Mouse (Mus musculus) olfactory bulb, adult 2 months (tissue): ENCODE results near the gene Emg1. TPM values are rescaled to one million over a fixed set of nuclear protein-coding genes. Genes with fewer than 3 reads are reported as not detected.

Experiments
- H3K27ac ChIP-seq: fragments of 200-500 bp; 2 replicates; pipeline ENCODE4 v1.5.1; 2012; ENCODE audit warnings: low read depth, low read length; ENCODE audit not compliant: insufficient read depth
- H3K4me1 ChIP-seq: fragments of 200-500 bp; 2 replicates; pipeline ENCODE4 v1.6.1; 2012; ENCODE audit warnings: low read length; ENCODE audit not compliant: control insufficient read depth, insufficient read depth
- H3K4me3 ChIP-seq: fragments of 200-500 bp; 2 replicates; pipeline ENCODE4 v1.5.1; 2012; ENCODE audit warnings: mild to moderate bottlenecking, low read depth, low read length, moderate library complexity; ENCODE audit not compliant: insufficient read depth
- CTCF ChIP-seq: fragments of 200-500 bp; IDR thresholded peaks from 2 replicates; pipeline ENCODE4 v1.5.1; 2012; ENCODE audit warnings: low read depth, mild to moderate bottlenecking, low read length, moderate library complexity; ENCODE audit not compliant: insufficient read depth
- POLR2A ChIP-seq: fragments of 200-500 bp; IDR thresholded peaks from 2 replicates; pipeline ENCODE4 v1.6.1; 2012; ENCODE audit warnings: mild to moderate bottlenecking, low read depth, low read length, moderate library complexity; ENCODE audit not compliant: insufficient read depth
- WGBS: fragments of 180-500 bp; shearing (Covaris S2); methylation state at CpG from one replicate; pipeline ENCODE4 v1.1.7; 2018; 5-methylcytosine and 5-hydroxymethylcytosine counted together
- polyA plus RNA-seq: library from polyadenylated mRNA; stranded (reverse); fragments of >200 nt; gene quantifications from 2 replicates; pipeline ENCODE4 v1.2.4, GENCODE M21; 2012; ENCODE audit warnings: low replicate concordance; ENCODE audit not compliant: missing spikeins, insufficient read depth, insufficient read length

Emg1 gene
- polyA plus RNA-seq, 1 experiment = not detected

DNA sequence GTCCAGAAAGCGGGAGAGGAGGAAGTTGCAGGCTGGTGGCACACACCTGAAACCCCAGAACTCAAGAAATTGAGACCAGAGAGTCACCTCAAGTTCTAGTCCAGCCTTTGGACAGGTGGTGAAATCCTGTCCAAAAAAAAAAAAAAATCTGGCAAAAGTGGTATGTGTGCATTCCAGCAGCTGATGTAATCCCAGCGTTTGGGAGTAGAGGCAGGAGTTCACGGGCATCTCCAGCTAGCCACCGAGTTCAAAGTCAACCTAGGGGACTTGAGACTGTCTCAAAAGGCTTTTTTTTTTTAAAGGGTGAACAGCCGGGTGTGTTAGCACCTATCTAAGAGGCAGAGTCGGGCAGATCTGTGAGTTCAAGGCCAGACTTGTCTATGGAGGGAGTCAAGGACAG, 35.8 kb downstream of the Emg1 start:
- WGBS = 88% methylated on average over 6 of the region's 6 CpGs
- H3K4me3 ChIP-seq = no peak overlapping the region
- no peak overlapping the region for H3K27ac ChIP-seq
- TF ChIP-seq POLR2A (no peak), CTCF (no peak)
- peaks cover 2% of the 10 kb centered on the region; the same call in 1 of the 2 replicates for H3K4me1 ChIP-seq

DNA sequence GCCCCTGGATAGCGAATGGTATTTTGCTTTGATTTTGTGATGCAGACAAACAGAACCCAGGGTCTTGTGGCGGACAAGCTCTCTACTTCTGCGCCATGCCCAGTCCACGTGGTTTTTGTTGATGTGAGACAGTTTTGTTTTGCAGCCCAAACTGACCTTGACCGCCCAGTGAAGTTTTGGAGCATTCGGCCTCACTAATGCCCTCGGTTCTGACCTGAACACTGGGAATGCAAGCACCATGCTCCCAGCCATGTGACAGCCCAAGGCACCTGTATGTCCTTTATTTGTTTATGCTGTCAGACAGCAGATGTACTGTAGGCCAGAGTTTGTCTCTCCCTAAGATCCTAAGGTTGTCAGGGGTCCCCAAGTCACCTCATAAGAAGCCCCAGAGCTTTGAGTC, 37.4 kb downstream of the Emg1 start:
- Histone ChIP-seq H3K4me3 (no peak overlapping the region), H3K4me1 (peaks cover 2% of the 10 kb centered on the region; the same call in 1 of the 2 replicates), H3K27ac (no peak overlapping the region)
- TF ChIP-seq CTCF (no peak), POLR2A (no peak)
- WGBS = 97% methylated on average over 7 of the region's 7 CpGs

DNA sequence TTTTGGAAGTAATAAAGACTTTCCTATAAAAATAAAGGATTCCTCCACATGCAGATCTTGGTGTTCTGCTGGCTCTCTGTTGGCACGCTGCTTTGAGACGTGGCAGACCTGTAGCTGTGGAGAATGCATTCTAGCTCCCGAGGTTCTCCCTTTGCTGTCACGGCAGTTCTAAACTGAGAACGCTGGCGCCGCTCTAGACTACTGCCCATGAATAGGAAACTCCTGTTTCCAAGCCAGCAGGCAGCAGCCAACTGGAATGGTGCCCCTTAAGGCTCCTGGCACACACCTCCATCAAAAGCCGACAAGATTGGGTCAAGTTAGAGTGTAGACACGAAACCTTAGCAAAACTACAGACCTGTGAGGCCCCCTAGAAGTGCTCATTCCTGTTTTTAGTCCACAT, 38.4 kb downstream of the Emg1 start:
- Histone ChIP-seq H3K4me1 (peaks cover 2% of the 10 kb centered on the region; the same call in 1 of the 2 replicates), H3K4me3 (no peak overlapping the region), H3K27ac (no peak overlapping the region)
- WGBS = 53% methylated on average over 9 of the region's 9 CpGs
- no peak for TF ChIP-seq CTCF
- TF ChIP-seq POLR2A = no peak

DNA sequence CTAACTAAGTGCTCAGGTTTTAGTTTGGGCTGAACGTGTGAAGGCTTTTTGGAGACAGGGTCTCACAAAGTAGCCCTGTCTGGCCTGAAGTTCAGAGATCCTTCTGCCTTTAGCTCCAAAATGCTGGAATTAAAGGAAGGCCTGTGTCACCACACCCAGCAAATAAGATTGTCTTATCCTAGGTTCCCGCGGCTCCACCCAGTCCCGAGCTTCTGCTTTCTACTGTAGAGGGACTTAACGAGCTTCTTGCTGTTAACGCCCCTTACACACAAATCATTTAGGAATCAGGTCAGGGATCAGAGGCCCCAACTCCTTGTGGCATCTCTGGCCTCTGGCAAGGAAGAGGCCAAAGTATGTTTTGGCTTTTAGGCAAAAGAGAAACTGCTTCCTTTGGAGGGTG, 39.9 kb downstream of the Emg1 start:
- Histone ChIP-seq H3K4me3 (no peak overlapping the region), H3K27ac (no peak overlapping the region), H3K4me1 (peaks cover 2% of the 10 kb centered on the region)
- TF ChIP-seq CTCF = no peak
- no peak for TF ChIP-seq POLR2A
- WGBS = 69% methylated on average over 6 of the region's 6 CpGs

DNA sequence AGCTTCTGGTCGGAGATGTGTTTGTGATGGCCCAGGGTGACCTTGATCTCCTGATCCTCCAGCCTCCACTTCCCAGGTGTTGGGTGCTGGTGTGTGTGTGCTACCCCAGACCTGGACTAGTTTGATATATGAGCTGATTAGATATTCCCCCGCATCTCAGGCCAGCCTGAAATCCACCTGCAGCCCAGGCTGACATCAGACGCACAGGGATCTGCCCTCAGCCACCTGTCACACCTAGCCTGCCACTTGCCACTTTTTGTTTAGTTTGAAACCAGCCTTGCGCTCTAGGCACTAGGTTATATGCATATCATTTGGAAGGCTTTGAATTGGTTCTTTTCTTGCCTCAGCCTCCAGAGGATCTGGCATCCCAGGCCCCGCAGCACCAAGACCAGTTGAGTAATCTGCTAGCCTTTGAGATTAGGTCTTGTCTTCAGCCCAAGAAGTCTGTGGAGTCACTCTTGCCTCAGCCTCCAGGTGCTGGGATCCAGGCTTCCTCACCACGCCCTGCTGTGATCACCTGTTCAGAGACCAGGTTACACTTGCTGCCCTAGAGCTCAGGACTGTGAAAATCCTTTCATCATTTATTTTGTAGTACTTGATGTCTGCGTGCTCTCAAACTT, 41.6 kb downstream of the Emg1 start:
- WGBS = 90% methylated on average over 7 of the region's 7 CpGs
- Histone ChIP-seq H3K4me1 (peaks cover 2% of the 10 kb centered on the region), H3K4me3 (no peak overlapping the region), H3K27ac (no peak overlapping the region)
- TF ChIP-seq CTCF (no peak), POLR2A (no peak)

DNA sequence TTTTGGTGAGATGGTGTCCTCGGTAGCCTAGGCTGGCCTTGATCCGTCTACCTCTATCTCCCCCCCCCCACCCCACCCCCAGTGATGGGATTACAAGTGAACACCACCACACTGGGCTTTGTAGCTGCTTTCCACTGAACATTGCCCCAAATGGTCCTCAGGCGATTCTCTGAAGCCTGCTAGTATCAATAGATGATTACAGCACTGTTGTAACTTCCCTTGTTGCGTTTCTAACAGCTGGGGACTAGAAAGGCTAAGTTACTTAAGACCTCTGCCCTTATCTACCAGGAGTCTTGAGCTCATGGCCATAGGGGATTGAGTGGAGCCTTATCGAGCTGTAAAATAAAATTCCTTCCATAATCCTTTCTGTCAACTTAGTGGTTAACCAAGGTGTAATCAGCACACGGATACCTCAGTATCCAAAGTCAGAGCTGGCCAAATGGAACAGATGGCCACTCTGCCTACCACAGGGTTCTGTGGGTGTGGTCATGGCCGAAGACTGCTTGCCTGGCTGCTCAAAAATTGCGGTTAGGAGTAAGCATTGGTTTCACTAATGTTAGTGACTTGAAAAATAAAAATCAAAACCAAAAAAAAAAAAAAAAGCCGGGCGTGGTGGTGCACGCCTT, 42.6 kb downstream of the Emg1 start:
- TF ChIP-seq CTCF (no peak), POLR2A (no peak)
- H3K27ac ChIP-seq = no peak overlapping the region
- H3K4me1 ChIP-seq = peaks cover 6% of the 10 kb centered on the region
- H3K4me3 ChIP-seq = no peak overlapping the region
- 92% methylated on average over 8 of the region's 11 CpGs for WGBS

DNA sequence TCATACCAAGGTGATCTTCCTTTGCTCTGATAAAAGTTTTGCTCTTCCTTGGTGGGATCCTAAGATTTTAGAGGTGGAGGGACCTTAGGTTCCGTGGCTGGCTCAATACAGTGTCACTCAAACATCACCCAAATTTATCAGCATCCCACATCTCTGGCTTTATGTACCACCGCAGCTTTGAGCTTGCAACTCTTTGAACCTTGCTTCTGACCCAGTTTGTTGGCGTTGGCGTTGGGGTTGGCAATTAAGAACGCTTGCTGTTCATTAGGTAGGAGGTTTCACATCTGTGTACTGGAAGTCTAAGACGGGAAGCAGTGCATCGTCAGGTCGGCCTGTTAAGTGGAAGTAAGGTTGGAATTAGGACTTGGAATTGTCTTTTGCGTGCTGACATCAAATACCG, 47.0 kb downstream of the Emg1 start:
- WGBS = 56% methylated on average over 10 of the region's 10 CpGs
- Histone ChIP-seq H3K27ac (no peak overlapping the region), H3K4me3 (no peak overlapping the region), H3K4me1 (peaks cover 9% of the 10 kb centered on the region)
- TF ChIP-seq POLR2A (no peak), CTCF (no peak)

DNA sequence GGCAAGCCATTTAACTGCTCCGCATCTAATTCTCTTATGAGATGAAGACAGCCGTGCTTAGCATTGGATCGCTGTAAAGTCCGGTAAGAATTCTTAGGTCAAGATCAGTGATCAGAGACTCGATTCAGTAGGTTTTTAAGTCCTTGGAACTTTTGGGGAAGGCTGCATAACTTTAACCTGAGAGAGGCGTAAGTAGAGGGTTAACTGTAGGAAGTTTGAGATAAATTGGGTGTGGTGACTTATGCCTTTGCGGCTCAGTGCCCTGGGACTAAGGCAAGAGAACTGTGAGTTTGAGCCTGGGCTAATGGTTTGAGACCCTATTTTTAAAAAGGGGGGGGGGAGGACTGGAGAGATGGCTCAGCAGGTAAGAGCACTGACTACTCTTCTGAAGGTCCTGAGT, 47.7 kb downstream of the Emg1 start:
- Histone ChIP-seq H3K27ac (no peak overlapping the region), H3K4me3 (no peak overlapping the region), H3K4me1 (peaks cover 9% of the 10 kb centered on the region)
- TF ChIP-seq CTCF (no peak), POLR2A (no peak)
- WGBS = 86% methylated on average over 7 of the region's 7 CpGs

DNA sequence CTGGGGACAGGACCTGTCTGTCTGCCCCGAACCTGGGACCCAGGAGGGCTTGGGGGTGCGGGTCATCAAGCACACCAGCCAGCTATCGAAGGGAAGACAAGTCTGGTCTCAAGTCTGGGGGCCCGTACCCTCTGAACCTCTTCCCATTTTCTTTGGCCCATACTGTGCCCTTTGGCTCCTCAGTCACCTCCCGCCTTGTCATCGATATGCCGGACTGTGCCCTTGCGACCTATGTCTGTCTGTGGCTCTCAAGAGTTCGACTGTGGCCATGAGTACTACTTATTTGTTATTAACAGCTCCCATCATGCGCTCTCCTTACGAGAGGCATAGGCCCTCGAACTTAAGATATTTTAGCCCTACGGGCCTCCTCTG, 48.6 kb downstream of the Emg1 start:
- Histone ChIP-seq H3K4me3 (peak overlapping the region; percentile 83), H3K4me1 (peaks cover 9% of the 10 kb centered on the region), H3K27ac (0 out of 2 replicates have a peak overlapping the region, but pooled peaks have one; percentile 13)
- WGBS = 17% methylated on average over 13 of the region's 13 CpGs
- TF ChIP-seq POLR2A (no peak), CTCF (peak; percentile 47; the same call in 1 of the 2 replicates)
